Mouse (Mus musculus) hindbrain, embryonic 16.5 days (tissue): ENCODE measurements around the gene Hsd11b1. TPM values are rescaled to one million over a fixed set of nuclear protein-coding genes. Genes with fewer than 3 reads are reported as not detected.

Experiments
- ATAC-seq: fragments of 200-750 bp; cut with Nextera tagmentation; 2 replicates; pipeline ENCODE4 v1.8.0; 2017; ENCODE audit warnings: moderate TSS enrichment, moderate library complexity
- H3K27ac ChIP-seq: fragments of 300-500 bp; sonication (generic); 2 replicates; pipeline ENCODE4 v1.5.1; 2014; ENCODE audit warnings: low read depth, mild to moderate bottlenecking, control low read depth, low read length, moderate library complexity
- H3K27me3 ChIP-seq: fragments of 300-500 bp; sonication (generic); replicated peaks from 2 replicates; pipeline ENCODE4 v1.6.1; 2014; ENCODE audit warnings: low read length; ENCODE audit not compliant: control insufficient read depth, insufficient read depth
- H3K36me3 ChIP-seq: fragments of 300-500 bp; sonication (generic); 2 replicates; pipeline ENCODE4 v1.6.1; 2014; ENCODE audit warnings: mild to moderate bottlenecking, low read length, moderate library complexity, mixed read lengths; ENCODE audit not compliant: control insufficient read depth, insufficient read depth
- H3K4me1 ChIP-seq: fragments of 300-500 bp; sonication (generic); 2 replicates; pipeline ENCODE4 v1.6.1; 2014; ENCODE audit warnings: low read depth, low read length; ENCODE audit not compliant: control insufficient read depth, insufficient read depth
- H3K4me2 ChIP-seq: fragments of 300-500 bp; sonication (generic); 2 replicates; pipeline ENCODE4 v1.6.1; 2014; ENCODE audit warnings: mild to moderate bottlenecking, low read length, control low read depth, moderate library complexity
- H3K4me3 ChIP-seq: fragments of 300-500 bp; sonication (generic); 2 replicates; pipeline ENCODE4 v1.5.1; 2014; ENCODE audit warnings: mild to moderate bottlenecking, low read length, control low read depth, moderate library complexity
- H3K9ac ChIP-seq: fragments of 300-500 bp; sonication (generic); 2 replicates; pipeline ENCODE4 v1.6.1; 2014; ENCODE audit warnings: low read depth, mild to moderate bottlenecking, control low read depth, low read length, moderate library complexity
- H3K9me3 ChIP-seq: fragments of 300-500 bp; sonication (generic); 2 replicates; pipeline ENCODE4 v1.6.1; 2014; ENCODE audit warnings: mild to moderate bottlenecking, low read length, moderate library complexity; ENCODE audit not compliant: control insufficient read depth
- WGBS: fragments of 180-500 bp; shearing (Covaris S2); extraction: QIAGEN DNeasy Blood & Tissue Kit; methylation state at CpG from one replicate; pipeline ENCODE4 v1.1.7; 2014; 5-methylcytosine and 5-hydroxymethylcytosine counted together
- polyA plus RNA-seq: library from polyadenylated mRNA; unstranded; fragments of >200 nt; fragmentation: Nextera tagmentation; extraction: Ambion mirVana; gene quantifications from 2 replicates; pipeline ENCODE4 v1.2.1, GENCODE M21; 2015

Gene Hsd11b1
- polyA plus RNA-seq, 1 experiment from 2014 or later = 0.89 TPM

GRCm38 (mm10) chr1:193225531-193225930 is 38.3 kb downstream of the Hsd11b1 start:
- Histone ChIP-seq H3K4me3 (no peak overlapping the region), H3K27me3 (no peaks in the 10 kb centered on the region), H3K9me3 (no peaks in the 10 kb centered on the region), H3K9ac (no peak overlapping the region), H3K4me1 (no peaks in the 10 kb centered on the region), H3K27ac (no peak overlapping the region), H3K36me3 (no peaks in the 10 kb centered on the region), H3K4me2 (no peak overlapping the region)
- no peak for ATAC-seq
- WGBS = 33% methylated on average over 3 of the region's 3 CpGs

DNA sequence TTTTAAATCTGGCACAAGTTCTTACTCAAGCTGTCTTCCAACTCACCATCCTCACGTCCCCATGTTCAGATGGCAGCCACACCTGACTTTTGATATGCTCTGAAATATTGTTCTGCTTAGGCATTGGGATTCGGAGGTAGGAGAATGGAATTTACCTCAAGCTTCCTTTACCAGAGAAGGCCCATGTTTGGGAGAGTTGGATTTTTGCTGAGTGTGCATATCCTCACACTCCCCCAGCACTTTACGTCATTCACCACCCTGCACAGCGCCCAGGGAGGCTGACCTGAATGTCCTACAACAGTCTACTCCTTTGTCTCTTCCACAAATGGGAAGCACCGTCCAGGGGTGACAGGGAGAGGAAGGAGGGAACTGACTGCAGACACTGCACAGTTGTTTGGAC is 43.5 kb downstream of the Hsd11b1 start:
- Histone ChIP-seq H3K4me1 (no peaks in the 10 kb centered on the region), H3K27ac (no peak overlapping the region), H3K9ac (no peak overlapping the region), H3K4me3 (no peak overlapping the region), H3K4me2 (no peak overlapping the region), H3K27me3 (no peaks in the 10 kb centered on the region), H3K36me3 (no peaks in the 10 kb centered on the region), H3K9me3 (no peaks in the 10 kb centered on the region)
- ATAC-seq = no peak
- WGBS = 69% methylated on average over 5 of the region's 5 CpGs

DNA sequence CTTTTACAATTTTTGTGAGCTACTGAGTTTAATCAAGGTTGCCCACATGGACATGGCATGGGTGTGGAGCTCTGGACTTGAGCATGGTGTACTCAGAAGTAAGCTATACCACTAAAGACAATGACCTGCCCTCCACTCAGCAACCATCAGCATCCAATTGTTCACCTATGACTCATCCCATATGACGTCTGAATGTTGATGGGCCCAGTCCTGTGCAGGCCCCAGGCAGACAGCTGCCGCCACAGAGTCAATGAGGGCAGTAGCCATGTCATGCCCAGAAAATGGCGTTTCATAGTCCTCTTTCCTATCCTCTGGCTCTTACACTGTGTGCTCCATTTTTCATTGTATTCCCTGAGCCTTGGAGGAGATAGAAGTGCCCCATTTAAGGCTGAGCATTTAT is 47.9 kb downstream of the Hsd11b1 start:
- no peak overlapping the region for H3K27ac ChIP-seq
- H3K4me1 ChIP-seq = no peaks in the 10 kb centered on the region
- no peaks in the 10 kb centered on the region for H3K9me3 ChIP-seq
- no peak overlapping the region for H3K4me3 ChIP-seq
- 75% methylated on average over 3 of the region's 3 CpGs for WGBS
- no peaks in the 10 kb centered on the region for H3K36me3 ChIP-seq
- H3K9ac ChIP-seq = no peak overlapping the region
- ATAC-seq = no peak
- no peaks in the 10 kb centered on the region for H3K27me3 ChIP-seq
- no peak overlapping the region for H3K4me2 ChIP-seq

- Histone ChIP-seq H3K9me3 (no peaks in the 10 kb centered on the region), H3K4me1 (no peaks in the 10 kb centered on the region), H3K27ac (no peak overlapping the region), H3K9ac (no peak overlapping the region), H3K4me3 (no peak overlapping the region), H3K4me2 (no peak overlapping the region), H3K27me3 (no peaks in the 10 kb centered on the region), H3K36me3 (no peaks in the 10 kb centered on the region)
- no peak for ATAC-seq
- WGBS = 77% methylated on average over 5 of the region's 5 CpGs
Measured at GRCm38 (mm10) chr1:193214053-193214452, 49.8 kb downstream of the Hsd11b1 start.

- H3K27me3 ChIP-seq = no peaks in the 10 kb centered on the region
- no peak overlapping the region for H3K4me3 ChIP-seq
- ATAC-seq = no peak
- no peak overlapping the region for H3K4me2 ChIP-seq
- 81% methylated on average over 5 of the region's 5 CpGs for WGBS
- no peaks in the 10 kb centered on the region for H3K36me3 ChIP-seq
- no peaks in the 10 kb centered on the region for H3K9me3 ChIP-seq
- H3K27ac ChIP-seq = no peak overlapping the region
- H3K4me1 ChIP-seq = no peaks in the 10 kb centered on the region
- H3K9ac ChIP-seq = no peak overlapping the region
Measured at GRCm38 (mm10) chr1:193211371-193211770, 52.5 kb downstream of the Hsd11b1 start.

GRCm38 (mm10) chr1:193208178-193208577 is 55.7 kb downstream of the Hsd11b1 start:
- no peak for ATAC-seq
- WGBS = 35% methylated on average over 2 of the region's 2 CpGs

GRCm38 (mm10) chr1:193207503-193207902 is 56.4 kb downstream of the Hsd11b1 start, which contains the start of gene Lamb3:
Gene Lamb3, plus strand, starts transcription at chr1:193207699.
- WGBS = 86% methylated on average over 3 of the region's 3 CpGs
- Histone ChIP-seq H3K36me3 (no peaks in the 10 kb centered on the region), H3K4me1 (no peaks in the 10 kb centered on the region), H3K9ac (no peak within 1 kb of the TSS), H3K9me3 (no peaks in the 10 kb centered on the region), H3K4me2 (no peak within 1 kb of the TSS), H3K27ac (no peak within 1 kb of the TSS), H3K4me3 (no peak within 1 kb of the TSS), H3K27me3 (no peaks in the 10 kb centered on the region)
- no peak for ATAC-seq

More at GRCm38 (mm10) chr1:193208178-193208577, 55.7 kb downstream of the Hsd11b1 start:
- Histone ChIP-seq H3K4me2 (no peak overlapping the region), H3K27me3 (no peaks in the 10 kb centered on the region), H3K27ac (no peak overlapping the region), H3K4me3 (no peak overlapping the region), H3K4me1 (no peaks in the 10 kb centered on the region), H3K9ac (no peak overlapping the region), H3K36me3 (no peaks in the 10 kb centered on the region), H3K9me3 (no peaks in the 10 kb centered on the region)

GRCm38 (mm10) chr1:193205431-193205830 is 58.4 kb downstream of the Hsd11b1 start:
- WGBS = 92% methylated on average over 2 of the region's 2 CpGs
- Histone ChIP-seq H3K36me3 (no peaks in the 10 kb centered on the region), H3K4me2 (no peak overlapping the region), H3K4me1 (no peaks in the 10 kb centered on the region), H3K9me3 (no peaks in the 10 kb centered on the region), H3K4me3 (no peak overlapping the region), H3K9ac (no peak overlapping the region), H3K27me3 (no peaks in the 10 kb centered on the region), H3K27ac (no peak overlapping the region)
- no peak for ATAC-seq

DNA sequence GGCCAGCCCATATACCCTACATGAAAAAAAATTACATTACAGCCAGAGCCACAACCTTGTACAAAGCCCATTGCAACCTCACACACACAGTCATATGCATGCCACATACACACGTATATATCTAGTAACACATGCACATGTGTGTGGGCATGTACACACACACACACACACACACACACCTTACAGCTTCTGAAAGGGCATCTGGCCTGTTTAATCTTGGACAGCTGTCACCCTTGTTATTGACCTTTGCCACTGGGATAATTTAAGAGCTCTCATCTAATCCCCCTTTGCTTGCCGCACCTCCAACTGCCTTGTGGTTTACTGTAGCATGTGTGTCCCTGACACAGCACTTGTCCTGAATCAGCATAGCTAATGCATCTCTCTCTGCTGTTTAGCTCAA is 60.1 kb downstream of the Hsd11b1 start:
- no peaks in the 10 kb centered on the region for H3K36me3 ChIP-seq
- no peak overlapping the region for H3K27ac ChIP-seq
- no peaks in the 10 kb centered on the region for H3K9me3 ChIP-seq
- no peak overlapping the region for H3K4me2 ChIP-seq
- no peak overlapping the region for H3K4me3 ChIP-seq
- WGBS = 81% methylated on average over 2 of the region's 2 CpGs
- no peaks in the 10 kb centered on the region for H3K27me3 ChIP-seq
- no peak for ATAC-seq
- no peaks in the 10 kb centered on the region for H3K4me1 ChIP-seq
- H3K9ac ChIP-seq = no peak overlapping the region

DNA sequence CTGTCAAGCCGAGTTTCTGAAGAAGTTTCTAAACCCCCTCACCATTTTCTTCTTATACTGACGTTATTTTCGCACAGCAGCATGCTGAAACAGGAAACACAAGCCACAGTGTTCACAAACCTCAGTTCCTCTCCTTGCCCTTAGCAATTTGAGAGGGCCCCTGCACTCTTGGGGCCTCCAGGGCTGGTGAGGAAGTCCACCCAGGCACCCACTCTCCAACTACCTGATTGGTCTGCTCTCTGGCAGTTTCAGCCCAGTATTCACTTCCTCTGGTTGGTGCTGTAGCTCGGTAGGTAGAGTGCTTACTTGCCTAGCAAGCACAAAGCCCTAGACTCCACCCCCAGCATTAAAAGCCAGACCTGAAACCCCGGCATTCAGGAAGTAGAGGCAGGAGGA is 62.5 kb downstream of the Hsd11b1 start, which contains the start of gene Traf3ip3:
Gene Traf3ip3, minus strand, starts transcription at position 321 of the 396 bp plus-strand sequence.
- WGBS = 70% methylated on average over 5 of the region's 5 CpGs
- Histone ChIP-seq H3K9me3 (no peaks in the 10 kb centered on the region), H3K4me3 (no peak within 1 kb of the TSS), H3K4me2 (no peak within 1 kb of the TSS), H3K27me3 (no peaks in the 10 kb centered on the region), H3K4me1 (no peaks in the 10 kb centered on the region), H3K36me3 (no peaks in the 10 kb centered on the region), H3K9ac (no peak within 1 kb of the TSS), H3K27ac (no peak within 1 kb of the TSS)
- ATAC-seq = no peak
